Mouse (Mus musculus) brain, embryonic 14.5 days (tissue): ENCODE data around the gene Etv4. TPM values are rescaled to one million over a fixed set of nuclear protein-coding genes. Genes with fewer than 3 reads are reported as not detected.

Source experiments
- DNase-seq: peaks from one replicate; pipeline ENCODE4 v3.0.0-alpha.2; 2011; ENCODE audit warnings: low read depth
- CTCF ChIP-seq: fragments of 200-500 bp; IDR thresholded peaks from 2 replicates; pipeline ENCODE4 v1.5.1; 2012; ENCODE audit warnings: inconsistent platforms, mild to moderate bottlenecking, moderate library complexity, borderline replicate concordance; ENCODE audit not compliant: insufficient read depth, insufficient read length; ENCODE audit errors: extremely low read depth
- POLR2A ChIP-seq: fragments of 200-500 bp; IDR thresholded peaks from 2 replicates; pipeline ENCODE4 v1.6.1; 2012; ENCODE audit warnings: mild to moderate bottlenecking, inconsistent platforms, borderline replicate concordance; ENCODE audit not compliant: poor library complexity, insufficient read depth, insufficient read length, severe bottlenecking; ENCODE audit errors: extremely low read depth
- polyA plus RNA-seq: library from polyadenylated mRNA; depleted of rRNA; stranded (reverse); fragments of >200 nt; gene quantifications from 2 replicates; pipeline ENCODE4 v1.2.3, GENCODE M21; 2012; rRNA removed

Etv4 gene
- 7.3 and 10.4 TPM in 2 replicates for polyA plus RNA-seq

DNA sequence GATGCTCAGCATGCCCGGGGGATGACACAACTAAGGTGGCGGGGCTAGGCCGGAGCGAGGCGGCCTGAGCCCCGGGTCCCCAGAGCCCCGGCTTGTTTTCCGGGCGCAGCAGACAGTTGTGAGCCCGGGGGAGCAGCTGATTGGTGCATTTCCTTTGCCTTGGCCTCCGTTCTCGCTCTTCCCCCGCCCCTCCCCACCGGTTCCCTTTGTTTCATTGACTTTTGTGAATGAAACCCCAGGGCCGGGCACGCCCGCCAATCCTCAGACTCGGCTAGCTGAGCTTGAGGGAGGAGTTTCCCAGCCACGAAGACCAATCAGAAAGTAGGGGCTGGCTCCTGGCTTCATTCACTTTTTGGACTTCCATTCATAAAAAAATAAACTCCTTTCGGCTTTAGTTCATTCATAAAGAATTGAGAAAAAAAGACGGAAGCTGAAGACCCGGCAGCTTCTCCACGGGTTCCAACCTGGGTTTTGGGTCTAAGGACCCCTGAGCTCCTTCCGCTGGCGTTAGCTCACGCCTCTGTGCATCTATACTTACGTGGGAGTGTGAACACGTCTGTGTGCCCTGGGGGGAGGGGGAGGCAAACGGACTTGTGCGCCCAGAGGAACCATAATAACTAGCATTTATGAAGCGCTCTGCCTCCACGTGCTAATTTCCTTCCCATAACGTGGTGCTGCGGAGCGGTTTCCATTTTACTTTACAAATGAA, at the start of gene Etv4:
Gene Etv4, minus strand, starts transcription at position 229 of the 709 bp plus-strand sequence.
- no peak for TF ChIP-seq CTCF
- TF ChIP-seq POLR2A: no peak

DNA sequence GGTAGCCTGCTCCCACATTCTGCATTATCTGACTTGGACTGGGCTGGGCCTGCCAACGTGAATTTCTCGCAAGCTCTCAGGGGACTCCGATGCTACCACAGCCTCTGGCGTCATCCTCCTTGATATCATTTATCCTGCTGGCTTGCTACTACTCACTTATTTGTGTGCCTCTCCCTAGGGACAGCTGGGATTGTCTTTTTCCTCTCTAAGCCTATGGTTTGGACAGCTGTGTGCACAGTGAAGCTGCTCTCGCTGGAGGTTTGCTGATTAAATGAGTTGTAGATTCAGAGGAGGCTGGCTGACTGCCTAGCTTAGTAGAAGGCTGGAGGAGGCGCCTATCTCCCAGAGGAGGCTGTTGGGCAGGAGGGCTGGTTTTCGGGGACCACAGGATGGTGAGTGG, 46.8 kb upstream of the Etv4 start:
- TF ChIP-seq CTCF: no peak
- TF ChIP-seq POLR2A: no peak
- peak; percentile 74 for DNase-seq

More for the DNA sequence above, at the start of gene Etv4:
- DNase-seq: peak; percentile 99

DNA sequence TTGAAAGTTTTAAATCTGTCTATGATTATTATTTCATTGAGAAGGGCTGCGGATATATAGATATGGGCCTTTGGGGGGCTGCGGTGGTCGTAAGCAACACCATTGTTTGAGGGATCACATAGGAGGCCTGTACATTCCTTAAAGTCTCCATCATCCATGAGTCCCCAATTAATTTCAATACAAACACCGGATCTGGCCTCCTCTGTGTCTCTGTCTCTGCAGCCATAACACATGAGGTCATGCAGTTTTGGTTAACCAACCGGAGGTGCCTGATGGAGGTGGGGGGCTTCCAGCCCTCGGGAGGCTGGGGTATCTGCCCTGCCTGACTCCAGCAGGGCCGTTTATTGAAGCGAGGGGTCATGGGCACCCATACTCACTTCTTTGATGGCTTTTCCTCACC, 45.4 kb upstream of the Etv4 start:
- TF ChIP-seq CTCF (no peak), POLR2A (no peak)
- DNase-seq: peak; percentile 11

DNA sequence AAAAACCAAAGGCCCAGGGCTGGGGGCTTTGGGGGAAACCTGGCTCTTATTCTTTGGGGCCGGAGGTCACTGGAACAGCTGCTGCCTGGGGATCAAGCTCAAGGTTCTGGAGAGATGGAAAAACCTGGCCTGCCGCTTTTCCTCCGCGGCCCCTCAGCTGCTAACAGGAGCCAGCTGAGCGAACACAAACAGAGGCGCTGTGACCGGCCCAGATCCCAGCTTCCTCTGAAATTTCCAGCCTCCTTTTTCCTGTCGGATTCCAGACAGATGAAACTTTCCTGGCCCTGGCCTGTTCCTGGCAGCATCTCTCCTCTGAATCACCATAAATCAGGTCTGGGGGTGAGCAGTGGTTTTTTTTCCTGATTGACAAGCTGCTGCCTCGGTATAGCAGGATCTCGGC, 44.9 kb upstream of the Etv4 start:
- DNase-seq: peak; percentile 59
- no peak for TF ChIP-seq CTCF
- no peak for TF ChIP-seq POLR2A

DNA sequence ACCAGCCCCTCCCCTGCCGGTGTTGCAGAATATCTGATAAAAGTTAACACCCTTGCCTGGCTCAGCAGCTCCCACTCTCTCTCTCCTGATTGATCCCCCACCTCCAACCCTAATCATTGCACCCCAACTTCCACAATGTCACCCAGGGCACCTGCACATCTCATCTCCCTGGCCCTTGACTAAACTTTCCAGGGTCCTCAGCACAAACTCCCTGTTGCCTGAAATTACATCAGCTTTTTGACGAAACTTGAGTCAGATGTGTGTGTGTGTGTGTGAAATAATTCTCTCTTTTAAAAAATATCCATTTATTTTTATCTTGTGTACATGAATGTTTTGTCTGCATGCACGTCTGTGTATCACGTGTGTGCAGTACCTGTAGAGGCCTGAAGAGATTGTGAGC, 43.5 kb upstream of the Etv4 start:
- no peak for TF ChIP-seq CTCF
- no peak for DNase-seq

DNA sequence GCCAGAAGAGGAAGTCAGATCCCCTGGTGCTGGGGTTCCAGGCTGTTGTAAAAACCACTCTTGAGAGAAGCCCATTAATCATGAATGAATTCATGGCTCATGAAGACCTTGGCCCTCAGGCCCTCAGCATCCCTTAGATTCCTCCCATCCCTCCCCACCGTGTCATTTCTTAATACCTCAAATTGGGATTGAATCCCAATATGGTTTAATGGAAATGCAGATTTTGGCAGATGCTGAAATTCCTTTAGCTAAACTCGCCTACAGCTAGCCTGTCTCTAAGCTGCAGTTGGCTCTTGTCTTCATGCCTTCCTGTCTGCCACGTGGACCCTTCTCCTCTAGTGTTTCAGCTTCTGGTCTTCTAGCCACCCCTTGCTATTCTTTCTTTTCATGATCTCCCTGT, 38.0 kb upstream of the Etv4 start:
- no peak for DNase-seq
- TF ChIP-seq POLR2A: no peak
- no peak for TF ChIP-seq CTCF

DNA sequence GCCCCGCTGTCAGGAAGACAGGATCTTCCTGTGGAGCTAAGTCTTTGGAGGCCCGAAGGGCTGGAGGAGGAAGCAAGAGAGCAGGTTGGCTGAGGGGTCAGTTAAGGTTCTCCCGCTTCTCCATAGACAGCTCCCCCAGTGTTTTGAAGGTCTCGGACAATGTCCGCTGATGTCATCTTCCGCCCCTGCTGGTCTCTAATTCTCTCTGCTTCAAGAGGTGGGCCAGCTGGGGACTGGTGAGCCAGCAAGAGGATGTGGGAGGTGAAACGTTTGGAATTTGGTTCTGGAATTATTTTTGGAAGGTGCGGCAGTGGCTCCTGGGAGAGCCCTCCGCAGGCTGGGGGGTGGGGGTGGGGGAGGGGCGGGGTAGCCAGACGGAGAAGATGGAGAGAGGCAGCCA, 35.7 kb upstream of the Etv4 start:
- no peak for DNase-seq
- no peak for TF ChIP-seq CTCF
- TF ChIP-seq POLR2A: no peak

DNA sequence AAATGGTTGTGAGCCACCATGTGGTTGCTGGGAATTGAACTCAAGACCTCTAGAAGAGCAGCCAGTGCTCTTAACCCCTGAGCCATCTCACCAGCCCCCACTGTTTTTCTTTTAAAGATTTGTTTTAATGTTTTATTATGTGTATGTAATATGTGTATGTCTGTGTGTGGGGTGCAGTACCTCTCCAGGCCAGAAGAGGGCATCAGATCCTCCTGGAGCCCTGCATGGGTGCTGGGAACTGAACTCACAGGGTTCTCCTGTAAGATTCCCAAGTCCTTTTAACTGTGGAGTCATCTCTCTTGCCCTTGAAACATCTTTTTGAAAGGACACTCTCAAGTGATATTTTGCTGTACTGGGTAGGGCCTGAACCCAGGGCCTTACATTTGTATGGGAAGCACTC, 34.7 kb upstream of the Etv4 start:
- no peak for DNase-seq
- no peak for TF ChIP-seq POLR2A
- TF ChIP-seq CTCF: peak; percentile 14; the same call in 1 of the 2 replicates

DNA sequence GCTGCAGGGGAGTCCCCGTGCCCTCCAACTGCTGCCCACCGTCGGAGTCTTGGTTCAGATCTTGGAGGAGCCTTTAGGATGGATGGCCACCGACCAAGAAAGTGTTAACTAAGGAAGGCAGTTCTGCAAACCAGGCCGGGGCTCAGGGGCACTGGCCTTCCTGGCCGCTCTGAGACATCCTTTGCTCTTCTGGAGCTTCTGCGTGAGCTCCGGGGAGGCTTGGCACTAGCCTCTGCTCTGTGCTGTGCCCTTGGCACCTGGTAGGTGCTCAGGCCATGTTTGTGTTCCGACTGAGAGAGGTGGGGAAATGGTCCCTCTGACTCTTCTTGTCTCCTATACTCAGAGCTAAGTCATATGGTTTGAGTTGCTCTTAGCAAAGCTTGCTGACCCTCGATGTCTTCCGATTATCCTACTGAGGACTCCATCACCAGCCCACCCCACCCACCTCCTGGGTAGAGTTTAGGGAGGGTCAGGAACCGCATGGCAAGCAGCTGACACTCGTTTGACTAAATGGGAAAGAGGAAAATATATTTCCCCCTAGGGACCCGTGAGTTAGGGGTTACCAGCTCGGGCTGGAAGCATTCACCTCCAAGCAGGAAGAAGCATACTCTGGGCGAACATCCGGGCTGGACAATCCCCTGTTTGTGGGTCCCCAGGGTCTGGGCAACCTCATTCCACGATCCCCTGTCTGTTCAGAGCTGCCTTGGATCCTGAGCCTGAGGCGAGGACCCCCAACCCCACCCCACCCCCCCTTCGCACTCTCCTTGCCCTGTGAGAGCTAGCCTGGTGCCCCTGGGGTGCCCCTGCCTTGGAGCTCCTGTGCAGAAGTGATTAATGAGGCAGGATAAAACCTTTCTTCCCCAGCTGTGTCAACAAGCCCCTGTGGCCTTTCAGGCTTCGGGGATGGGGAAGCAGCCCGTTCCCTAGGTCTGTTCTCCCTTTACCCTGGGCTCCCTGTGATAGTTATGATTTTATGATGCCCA, 30.2 kb upstream of the Etv4 start:
- TF ChIP-seq CTCF (no peak), POLR2A (no peak)
- no peak for DNase-seq

DNA sequence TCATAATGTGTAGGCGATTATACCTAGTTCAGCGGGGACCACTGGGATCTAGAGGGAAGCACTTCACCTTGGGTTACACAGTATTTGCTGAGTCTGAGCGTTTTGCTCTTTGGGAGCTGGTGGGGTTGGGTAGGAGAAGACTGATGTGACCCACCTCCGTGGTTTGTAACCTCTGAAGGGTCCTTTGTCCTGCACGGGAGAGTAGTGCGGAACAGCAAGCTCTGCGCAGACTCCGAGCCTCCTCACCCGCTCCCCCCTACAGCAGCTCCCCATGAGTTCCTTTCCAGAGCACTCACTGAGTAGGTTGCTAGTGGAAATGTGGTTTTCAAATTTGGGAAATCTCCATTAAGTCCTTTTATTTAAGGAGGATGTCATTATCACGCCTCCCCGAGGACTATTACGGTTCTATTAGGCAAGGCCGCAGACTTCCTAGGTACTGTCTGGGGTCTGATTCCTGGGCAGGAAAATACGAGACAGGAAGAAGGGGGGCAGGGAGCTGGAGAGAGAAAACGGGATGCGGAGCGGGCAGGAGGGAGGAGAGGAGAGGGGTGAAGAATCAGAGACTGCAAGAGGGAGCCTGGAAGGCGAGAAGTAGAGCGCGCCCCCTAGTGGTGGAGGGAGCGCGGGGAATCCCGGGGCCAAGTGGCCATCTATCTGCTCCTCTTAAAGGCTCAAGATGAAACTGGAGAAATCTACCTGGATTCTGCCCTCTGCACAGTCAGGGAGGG, 29.4 kb upstream of the Etv4 start:
- TF ChIP-seq CTCF (peak; percentile 97), POLR2A (no peak)
- peak; percentile 78 for DNase-seq

DNA sequence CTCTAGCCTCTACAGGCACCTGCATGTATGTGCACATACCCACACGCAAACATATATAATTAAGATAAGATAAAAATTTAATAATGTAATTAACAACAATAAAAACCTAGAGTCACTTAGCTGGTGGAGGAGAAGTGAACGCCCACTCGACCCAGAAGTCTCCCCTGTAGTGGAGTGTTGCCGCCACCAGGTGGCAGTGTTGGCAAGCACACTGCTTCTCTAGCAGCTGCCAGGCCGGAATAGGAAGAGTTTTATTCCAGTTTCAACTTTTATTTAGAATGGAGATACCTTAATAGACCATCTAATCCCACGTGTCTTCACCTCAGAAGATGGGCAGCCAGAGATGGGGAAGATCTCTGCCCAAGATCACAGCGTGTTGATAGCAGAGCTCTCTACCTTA, 28.1 kb upstream of the Etv4 start:
- TF ChIP-seq CTCF (peak; percentile 99), POLR2A (no peak)
- DNase-seq: peak; percentile 78
